Mouse (Mus musculus) G1E (cell line): ENCODE results near the gene Snx1.

Experiments used
- CTCF ChIP-seq: IDR thresholded peaks from 2 replicates; pipeline ENCODE4 v1.5.1; 2012; ENCODE audit warnings: low read depth, low read length, inconsistent platforms, mixed read lengths
- GATA1 ChIP-seq: IDR thresholded peaks from 2 replicates; pipeline ENCODE4 v1.6.1; 2012; ENCODE audit warnings: borderline replicate concordance, low read length, inconsistent platforms, mixed read lengths
- GATA2 ChIP-seq: IDR thresholded peaks from 2 replicates; pipeline ENCODE4 v1.6.1; 2012; ENCODE audit warnings: low read depth, low read length, inconsistent platforms, borderline replicate concordance
- POLR2AphosphoS5 ChIP-seq: IDR thresholded peaks from 2 replicates; pipeline ENCODE4 v1.6.1; 2012; ENCODE audit warnings: low read depth, low read length, inconsistent platforms; ENCODE audit not compliant: insufficient replicate concordance
- TAL1 ChIP-seq: conservative IDR thresholded peaks from 2 replicates; pipeline ENCODE4 v1.6.1; 2012; ENCODE audit warnings: low read depth, low read length, inconsistent platforms, mixed read lengths

GRCm38 (mm10) chr9:66049931-66050601, 76.3 kb downstream of the Snx1 start:
- TF ChIP-seq CTCF: no peak
- TF ChIP-seq TAL1: no peak
- TF ChIP-seq GATA1: no peak
- TF ChIP-seq GATA2: no peak
- TF ChIP-seq POLR2AphosphoS5: no peak
